Mouse (Mus musculus): ENCODE measurements around the gene Zkscan16.
A peak's percentile ranks its signal among the peaks of the same experiment; 100 is the strongest.

- TF ChIP-seq POLR2A (IDR thresholded peaks at IDR 0.05; ENCODE audit: low read depth, low read length) (no peak), CTCF (IDR thresholded peaks at IDR 0.05; ENCODE audit: extremely low read depth, insufficient read length, insufficient replicate concordance, low read depth, low read length) (peak; percentile 49; the same call in 1 of the 2 replicates)
These were observed 15.8 kb upstream of the Zkscan16 start for GRCm38 (mm10) chr4:58927661-58928060.

Measured in small intestine, adult 2 months (tissue).